Mouse (Mus musculus) spleen, adult 12 weeks (tissue): ENCODE data around the gene Fam196b.

ENCODE experiments used
- DNase-seq: peaks from one replicate; pipeline ENCODE4 v3.0.0; 2022; ENCODE audit warnings: low spot score

Gene Fam196b

DNA sequence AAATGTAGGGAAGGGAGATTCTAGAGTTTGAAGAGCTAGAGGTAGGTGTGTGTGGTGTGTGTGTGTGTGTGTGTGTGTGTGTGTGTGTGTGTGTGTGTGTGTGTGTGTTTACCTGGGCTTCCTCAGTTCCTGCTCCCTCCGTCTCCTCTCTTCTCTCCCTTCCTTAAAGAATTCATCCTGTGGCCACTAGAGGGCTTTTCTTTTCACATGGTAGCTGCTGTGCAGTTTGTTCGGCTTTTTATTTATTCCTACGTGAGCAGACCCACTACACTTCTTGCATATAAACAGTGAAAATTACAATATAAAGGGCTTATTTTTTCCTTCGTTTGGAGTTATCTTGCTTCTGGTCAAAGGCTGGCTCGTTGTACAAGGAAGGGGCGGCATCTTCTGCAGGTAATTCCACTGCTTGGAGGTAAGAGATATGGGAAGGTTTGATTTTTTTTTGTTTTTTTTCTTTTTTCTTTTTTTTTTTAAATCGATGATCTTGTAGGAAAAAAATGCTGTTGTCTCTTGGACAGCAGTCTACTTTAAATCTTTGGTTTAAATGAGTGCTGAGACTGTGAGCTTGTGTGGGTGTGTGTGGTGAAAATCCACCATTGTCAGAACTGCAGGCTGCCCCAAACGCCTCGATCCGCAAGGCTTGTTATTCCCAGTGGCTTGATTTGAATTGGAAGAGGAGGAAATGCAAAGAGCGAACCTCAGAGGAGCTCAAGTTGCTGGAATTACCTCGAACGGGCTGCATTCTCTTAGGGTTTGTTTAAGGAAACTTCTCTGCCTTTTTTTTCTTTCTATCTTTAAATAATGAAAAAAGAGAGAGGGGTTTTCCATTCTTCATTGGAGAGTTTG lies at the start of gene Fam196b:
TSS of gene Fam196b (plus strand) at position 289 of the 846 bp plus-strand sequence.
- DNase-seq: no peak

DNA sequence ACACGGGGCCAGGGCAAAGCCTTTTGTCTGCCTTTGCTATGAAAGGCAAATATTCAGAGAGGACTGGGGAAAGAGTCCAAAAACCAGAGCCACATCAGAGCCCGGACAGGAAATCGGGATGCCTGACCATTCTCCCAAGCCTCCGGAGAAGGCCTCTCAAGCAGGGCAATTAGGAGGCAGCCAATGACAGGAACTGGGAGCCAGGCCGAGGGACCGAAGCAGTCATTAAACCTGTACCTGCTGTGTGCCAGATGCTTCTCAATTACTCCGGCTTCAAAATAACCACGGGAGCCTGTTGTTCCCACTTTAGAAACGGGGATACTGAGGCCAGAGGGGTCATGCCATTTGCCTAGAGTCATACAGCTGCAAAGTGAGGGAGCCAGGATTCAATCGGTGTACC lies 42.6 kb upstream of the Fam196b start:
- DNase-seq: no peak

DNA sequence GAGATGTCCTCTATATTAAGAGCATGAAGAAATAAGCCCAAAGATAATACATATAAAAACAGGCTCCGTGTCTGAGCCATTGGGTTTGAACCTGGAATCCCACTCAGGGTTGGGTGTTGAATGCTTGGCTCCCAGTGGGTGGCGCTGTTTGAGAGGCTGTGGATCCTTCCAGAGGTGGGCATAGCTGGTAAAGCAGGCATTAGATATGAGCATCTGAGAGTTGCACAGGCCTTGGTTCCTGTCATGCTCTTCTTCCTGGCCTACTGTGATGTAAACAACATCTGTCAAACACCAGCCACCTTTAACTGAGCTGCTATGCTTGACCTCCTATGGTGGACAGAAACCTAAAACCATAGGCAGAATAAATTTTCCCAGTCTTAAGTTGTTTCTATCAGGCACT lies 38.7 kb upstream of the Fam196b start:
- DNase-seq: no peak

DNA sequence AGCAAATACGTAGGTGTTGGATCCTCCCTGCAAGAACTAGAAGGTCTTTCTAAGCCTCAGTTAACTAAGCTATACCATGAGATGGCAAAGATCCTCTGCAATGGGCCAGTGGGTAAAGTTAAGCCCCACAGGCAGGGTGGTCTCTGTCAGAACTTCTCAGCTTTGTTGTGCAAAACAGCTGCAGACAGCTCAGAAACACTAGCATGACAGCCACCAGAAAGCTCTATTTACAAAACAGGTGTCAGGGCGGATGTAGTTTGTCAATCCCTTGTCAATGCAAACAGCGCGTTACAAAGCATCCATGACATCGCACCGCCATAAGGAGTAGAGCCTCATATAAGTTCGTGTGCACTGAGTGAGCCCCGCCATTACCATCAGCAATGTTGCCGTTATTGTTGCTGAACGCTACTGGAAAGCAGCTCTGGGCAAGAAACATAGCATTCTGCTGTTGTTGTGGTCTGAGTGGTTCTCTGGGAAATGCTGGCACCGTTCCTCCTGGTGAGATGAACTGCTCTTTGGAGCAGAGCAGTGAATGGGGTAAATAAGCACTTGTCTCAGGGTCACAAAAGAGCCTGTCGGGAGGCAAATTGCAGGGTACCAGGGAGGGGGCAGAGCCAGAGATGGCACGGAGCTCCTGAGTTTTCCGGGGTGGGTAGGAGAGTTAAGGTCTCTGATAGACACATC lies 38.1 kb upstream of the Fam196b start:
- no peak for DNase-seq

DNA sequence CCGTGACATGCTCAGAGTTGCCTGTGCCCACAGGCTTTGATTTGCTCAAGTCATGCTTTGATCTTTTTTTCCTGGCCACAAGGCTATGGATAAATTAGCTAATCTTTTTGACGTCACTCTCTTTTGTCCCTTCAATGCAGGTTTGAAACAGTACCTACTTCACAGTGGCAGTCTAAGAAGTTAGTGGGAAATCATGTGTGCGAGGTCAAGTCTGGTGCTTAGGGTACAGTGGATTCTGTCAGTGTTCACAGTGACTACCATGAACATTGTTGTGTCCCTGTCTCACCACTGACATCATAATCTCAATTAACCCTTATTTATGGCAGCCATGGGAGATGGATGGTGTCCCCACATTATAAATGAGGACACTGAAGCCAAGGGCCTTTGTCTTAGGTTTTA lies 37.6 kb upstream of the Fam196b start:
- DNase-seq: no peak

DNA sequence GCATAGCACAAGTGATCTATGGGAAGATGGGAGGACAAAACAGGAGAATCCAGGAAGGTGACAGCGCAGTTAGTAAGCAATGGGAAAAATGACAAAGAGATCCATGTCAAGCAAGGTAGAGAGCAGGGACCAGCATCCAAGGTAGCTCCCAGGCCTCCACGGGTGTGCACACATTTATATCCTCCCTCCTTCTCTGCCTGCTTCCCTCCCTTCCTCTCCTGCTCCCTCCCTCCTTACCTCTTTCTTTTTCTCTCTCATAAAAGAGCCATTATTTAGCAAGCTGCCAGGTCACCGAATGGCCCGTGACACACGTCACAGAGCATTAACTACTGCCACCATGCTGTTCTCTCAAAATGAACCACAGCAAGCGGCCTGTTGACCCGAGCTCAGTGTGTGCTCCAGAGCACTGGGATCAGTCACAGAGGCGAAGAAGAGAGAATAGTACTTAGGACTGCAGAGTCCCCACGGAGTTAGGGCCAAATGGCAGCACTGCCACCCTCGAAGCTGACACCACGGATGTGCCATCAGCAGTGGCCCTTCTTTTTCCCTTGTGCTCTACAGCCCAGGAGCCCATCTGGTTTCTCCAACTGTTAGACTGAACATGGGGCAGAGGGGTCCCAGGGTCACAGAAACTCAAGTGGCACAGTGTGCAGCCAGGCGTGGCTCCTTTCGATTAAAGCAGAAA lies 30.4 kb upstream of the Fam196b start:
- no peak for DNase-seq

DNA sequence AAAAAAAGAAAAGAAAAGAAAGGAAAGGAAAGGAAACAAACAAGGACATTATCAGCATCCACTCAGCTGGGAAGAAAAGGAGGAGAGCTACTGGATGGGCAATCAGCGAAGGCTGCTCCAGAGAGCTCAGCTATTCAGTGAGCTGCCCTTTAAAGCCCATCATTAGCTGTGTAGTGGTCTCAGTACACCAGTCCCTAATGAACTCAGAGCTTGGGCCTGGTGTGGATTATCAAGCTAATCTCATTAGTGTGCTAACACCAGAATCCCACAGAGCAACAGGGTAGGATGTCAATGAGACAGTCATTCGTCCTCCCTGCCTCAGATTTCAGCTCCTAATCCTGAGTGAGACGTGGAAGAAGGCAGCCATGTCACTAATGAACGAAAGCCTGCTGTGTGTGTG lies 24.4 kb upstream of the Fam196b start:
- DNase-seq: no peak

DNA sequence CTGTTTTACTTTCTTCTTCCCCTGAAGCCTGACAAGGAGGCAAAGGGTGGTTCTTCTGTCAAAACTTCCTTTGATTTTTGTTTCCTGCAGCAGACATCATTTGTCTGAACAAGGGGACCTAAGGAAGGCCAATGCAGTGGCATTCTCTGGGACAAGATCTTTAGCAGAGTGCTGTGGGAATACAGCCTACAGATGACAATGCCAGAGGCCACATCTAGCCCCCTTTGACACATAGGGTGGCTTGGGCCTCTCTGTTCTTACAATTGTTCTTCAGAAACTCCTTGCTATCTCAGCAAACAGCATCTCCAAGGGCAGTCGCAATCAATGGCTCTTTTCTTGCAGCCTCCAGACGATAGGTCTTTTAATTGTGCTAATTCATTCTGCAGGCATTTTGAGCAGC lies 23.9 kb upstream of the Fam196b start:
- DNase-seq: no peak

DNA sequence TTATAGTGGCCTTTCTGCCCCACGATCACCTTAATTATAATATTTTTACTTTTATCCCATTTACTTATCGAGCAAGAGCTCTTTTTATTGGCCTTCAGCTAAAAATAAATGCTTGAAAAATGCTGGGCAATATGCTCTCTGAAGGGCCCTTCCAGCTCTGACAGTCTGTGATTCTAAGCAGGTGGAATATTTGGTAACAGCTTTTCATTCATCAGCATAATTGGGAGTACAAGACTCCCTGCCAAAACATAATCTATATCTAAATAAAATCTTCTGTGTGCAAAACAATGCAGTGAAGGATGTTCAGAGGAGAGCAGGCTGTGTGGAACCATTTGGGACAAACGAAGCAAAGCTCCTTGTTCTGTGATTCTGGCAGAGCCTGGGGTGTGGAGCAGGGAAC lies 23.3 kb upstream of the Fam196b start:
- no peak for DNase-seq

DNA sequence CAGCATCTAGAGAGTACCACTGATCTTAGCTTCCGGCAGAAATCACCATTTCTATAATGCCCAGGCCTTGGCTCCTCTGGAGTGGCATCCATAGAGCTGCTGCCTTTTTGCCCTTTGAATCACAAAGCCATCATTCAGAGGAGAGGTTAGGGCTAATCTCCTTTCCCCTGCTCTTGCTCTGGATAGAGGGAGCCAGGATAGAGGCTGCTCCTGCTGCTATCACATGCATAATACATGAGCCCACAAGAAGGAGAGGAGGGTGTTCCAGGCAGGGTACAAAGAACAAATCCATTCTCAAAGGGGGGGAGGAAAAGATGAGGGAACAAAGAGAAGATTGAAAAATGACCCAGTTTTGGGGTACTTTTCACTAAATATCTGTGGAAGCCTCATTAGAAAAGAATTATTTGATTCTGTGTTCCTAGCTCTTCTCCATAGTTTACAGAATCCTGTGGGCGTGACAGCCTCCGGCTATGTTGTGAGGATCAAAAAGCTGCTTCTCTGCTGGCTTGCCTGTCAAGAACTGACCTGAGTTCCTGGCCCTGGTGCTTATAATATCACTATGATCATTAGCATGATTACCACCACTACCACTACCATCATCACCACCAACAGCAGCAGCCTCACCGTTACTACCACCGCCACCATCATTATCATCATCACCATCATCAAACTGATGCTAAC lies 16.8 kb upstream of the Fam196b start:
- no peak for DNase-seq

DNA sequence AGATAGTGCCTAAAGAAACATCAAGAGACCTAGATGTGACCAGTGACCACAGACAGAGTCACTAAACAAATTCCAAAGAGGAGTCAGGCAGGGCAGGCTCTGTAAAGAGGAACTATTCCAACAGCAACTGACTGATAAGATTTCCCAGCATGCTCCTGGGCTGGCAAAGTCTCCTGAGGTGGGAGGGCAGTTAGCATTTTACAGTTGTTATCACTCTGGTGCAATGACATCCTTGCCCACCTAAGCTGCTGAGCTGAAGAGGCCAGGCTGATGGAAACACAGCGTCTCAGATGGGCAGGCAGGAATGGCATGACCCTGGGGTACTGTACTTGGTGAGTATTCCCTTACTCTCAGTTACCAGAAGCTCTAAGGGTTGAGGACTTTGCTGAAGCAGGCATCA lies 15.1 kb upstream of the Fam196b start:
- no peak for DNase-seq

DNA sequence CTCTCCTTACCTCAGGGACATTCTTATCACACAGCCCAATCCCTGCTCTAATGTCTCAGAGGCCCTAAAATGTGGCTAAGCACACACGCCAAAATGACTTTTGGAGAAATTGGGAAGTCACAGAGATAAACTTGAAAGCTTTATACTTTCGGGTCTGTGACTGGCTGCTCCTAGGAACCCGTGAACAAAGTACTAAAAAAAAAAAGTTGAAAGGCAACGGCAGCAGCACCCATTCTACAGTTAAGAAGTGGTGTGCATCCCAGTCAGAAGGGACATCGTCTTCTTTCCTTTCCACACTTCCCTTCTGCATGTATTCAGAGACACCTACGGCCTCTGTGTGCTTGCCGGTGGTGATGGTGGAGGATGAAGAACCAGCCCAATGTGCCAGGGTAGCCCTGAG lies 14.6 kb upstream of the Fam196b start:
- DNase-seq: no peak

DNA sequence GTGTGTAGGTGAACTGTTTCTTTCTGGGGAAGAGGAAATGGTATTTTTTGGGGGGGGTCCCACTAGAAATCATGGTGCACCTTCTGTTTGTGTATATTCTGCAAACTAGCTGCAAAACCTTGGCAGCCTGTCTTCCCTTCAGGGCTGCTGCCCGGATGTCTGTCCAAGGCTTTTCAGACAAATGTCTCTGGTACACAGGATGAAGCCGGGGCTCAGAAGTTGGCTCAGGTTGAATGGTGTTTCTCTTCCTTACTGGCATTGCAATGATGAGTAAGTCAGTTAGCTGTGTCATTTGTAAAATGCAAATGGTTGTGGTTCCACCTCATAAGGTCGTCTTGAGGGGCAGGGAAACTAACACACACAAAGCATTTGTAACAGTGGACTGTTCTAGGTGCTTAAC lies 8.4 kb upstream of the Fam196b start:
- no peak for DNase-seq

DNA sequence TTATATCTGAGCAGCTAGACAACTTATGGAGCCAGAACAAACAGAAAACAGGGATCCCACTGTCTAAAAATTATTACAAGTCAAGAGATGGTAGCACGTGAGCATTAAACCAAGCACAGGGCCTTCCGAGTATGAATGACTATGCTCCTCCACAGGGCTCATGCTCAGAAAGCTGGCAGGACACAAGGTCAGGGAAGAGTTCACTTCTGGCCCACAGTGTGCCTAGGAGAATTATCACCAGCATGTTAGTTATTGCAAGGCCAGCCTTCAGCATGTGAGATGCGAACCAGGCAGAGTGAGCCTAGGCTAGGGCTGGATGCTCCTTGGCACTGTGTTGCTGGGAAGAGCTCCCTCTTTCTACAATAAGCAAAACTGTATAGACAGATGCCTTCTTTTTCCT lies 5.9 kb upstream of the Fam196b start:
- DNase-seq: no peak

DNA sequence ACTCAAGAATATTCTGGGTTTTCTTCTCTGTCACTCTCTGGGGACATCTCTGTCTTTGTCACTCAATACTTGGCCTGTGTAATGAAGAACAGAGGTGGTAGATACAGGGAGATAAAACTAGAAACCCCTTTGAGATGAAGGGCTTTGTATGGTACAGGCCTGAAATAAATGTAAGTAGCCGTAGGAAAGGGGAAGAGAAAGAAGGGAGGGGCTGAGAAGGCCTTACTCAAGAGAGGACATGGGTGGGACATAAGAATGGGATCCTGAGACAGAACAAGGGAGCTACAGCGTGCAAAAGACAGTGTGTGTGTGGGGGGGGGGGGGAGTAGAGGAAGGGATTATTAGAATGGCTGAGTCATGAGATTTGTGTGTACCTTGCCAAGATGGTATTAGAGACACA lies 5.3 kb upstream of the Fam196b start:
- DNase-seq: no peak

DNA sequence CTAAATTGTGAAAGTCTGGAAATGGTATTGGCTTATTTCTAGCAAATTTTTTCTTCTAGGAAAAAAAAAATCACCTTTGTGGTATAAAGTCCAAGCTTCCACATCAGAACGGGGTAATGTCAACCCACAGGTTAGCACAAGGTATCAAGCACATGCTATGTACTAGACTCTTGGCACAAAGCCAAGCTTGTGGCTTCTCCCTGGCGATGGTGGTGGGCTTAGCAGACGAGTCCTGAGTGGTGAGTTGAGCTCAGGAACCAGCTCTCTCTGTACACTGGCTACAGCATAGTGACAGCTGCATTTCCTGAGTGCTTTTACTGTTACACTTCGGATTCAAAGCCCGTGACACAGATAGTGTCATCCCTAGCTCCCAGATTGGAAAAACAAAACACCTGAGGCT lies 2.9 kb upstream of the Fam196b start:
- DNase-seq: no peak

DNA sequence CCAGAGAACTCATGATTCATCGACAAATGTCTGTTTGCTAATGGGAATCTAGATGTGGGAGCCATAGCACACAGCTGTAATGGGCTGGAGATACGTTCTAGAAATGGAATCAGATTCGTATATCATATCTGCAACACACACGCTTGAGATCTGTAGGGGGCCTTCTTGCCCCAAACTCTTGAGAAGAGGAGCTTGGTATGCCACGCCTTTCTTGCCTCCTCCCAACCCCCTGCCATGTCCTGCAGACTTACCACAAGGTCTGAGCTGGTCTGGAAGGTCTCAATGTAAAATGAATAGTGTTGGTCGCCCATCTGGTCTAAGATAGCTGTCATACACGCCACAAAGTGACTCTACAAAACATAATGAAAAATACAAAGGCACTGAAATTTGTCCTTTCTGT lies 2.4 kb upstream of the Fam196b start:
- DNase-seq: no peak

DNA sequence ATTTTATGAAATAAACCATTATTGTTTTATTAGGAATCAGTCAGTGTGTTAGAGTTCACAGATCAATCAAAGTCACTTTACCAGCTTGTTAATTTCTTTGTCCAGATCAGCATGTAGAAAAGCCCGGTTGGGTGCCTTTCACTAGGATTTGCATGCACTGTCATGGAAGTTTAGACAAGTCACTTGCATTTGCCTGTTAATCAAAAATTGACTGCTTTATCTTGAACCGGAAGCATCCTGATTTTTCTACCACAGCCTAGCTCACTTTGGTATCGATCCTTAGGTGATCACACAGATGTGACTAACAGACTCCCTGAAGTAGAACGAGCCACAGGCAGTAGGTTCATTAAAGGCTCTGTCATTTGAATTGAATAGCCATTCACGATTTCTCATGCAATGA lies 761 bp downstream of the Fam196b start:
- no peak for DNase-seq

DNA sequence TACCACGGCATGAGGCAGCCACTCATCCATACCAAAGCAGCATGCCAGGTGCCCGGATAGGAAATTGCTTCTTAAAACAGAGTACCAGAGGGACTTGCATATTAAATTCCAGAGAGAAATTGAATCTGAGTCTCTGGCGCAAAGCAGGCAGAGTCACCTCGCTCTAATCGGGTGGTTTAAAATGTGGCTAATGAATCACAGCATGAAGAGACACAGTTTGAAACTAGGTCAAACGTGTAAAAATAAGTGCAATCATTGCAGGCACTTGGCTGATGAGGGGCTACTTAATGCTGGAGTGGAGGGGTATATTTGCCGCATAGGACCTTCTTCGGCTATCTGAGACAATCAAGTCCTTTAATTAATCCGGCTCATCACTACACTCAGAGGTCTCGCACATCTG lies 1.6 kb downstream of the Fam196b start:
- DNase-seq: no peak

DNA sequence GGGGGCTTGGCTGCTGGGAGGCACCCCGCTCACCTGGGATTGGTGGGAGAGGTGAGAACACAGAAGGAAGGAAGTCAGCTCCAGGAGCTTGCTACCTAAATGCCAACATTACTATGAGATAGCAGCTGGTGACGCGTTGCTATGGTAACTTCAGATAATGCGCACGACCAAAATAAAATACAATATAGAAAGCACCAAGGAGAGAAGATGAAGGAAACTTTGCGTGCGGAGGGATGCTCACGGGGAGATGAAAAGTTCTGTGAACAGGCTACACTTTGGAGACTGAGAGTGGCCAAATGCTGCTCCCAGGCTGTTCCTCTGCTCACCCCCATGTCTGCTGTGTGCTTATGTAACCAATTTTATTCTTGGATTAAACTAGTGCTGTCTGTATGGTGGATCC lies 2.4 kb downstream of the Fam196b start:
- no peak for DNase-seq

DNA sequence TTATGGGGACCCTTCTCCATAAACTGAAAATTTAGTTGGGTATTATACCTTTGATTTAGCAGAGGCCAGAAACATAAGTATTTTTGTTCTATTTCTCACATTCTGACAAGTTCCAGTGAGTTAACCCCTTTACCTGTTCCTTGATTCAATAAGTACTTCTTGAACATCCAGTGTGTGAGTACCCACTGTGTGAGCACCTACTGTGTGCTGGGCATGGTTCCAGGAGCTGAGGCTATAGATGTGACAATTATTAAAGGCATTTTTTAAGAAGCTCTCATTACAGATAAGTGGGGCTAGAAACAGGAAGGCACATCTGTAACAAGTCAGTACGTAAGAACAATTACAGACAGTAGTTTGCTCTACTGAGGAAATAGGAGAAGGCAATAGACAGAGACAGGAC lies 4.7 kb downstream of the Fam196b start:
- DNase-seq: no peak

DNA sequence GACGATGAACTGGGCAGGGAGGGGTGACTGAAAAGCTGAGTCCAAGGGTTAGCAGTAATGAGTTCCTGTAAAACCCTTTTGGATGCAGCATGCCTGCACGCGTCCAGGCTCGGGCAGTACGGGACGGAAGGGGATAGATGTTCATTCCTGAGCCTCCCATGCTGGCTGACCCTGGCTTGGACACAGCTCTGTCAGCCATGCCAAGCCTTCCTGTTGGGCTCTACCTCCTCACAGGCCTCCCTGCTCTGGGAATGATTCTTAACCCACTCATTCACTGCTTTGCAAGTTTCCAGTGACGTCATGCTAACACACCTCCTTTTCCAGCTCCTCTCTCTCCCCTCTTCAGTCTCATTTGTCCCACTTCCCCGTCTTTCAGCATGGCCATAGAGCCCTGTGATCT lies 9.0 kb downstream of the Fam196b start:
- no peak for DNase-seq
